Mouse (Mus musculus): Measurements from ENCODE around the gene Astl. TPM values are rescaled to one million over a fixed set of nuclear protein-coding genes. Genes with fewer than 3 reads are reported as not detected.

Astl gene
- total and polyA plus RNA-seq, 3 experiments: not detected

GRCm38 (mm10) chr2:127335767-127336496, 2.5 kb upstream of the Astl start, which contains the start of gene Dusp2:
Gene Dusp2, plus strand, starts transcription at chr2:127336159.
- Histone ChIP-seq H3K9me3 (replicated peaks; ENCODE audit: insufficient read depth, low read length) (no peaks in the 10 kb centered on the region), H3K36me3 (ENCODE audit: control insufficient read depth in 1 of 2, insufficient read depth in 2 of 2, low read length in 2 of 2) (peaks cover 0 to 12% of the 10 kb centered on the region in 2 experiments; a peak in 2 of 4 replicates), H3K27me3 (ENCODE audit: control insufficient read depth in 1 of 2, insufficient read depth in 2 of 2, low read length in 2 of 2) (no peaks in the 10 kb centered on the region), H3K27ac (ENCODE audit: control insufficient read depth, low read depth, low read length) (peak within 1 kb of the TSS; percentile 66), H3K4me1 (ENCODE audit: control insufficient read depth in 1 of 2, insufficient read depth in 2 of 2, low read length in 2 of 2) (peaks cover 0 to 20% of the 10 kb centered on the region in 2 experiments; a peak in 3 of 4 replicates), H3K79me2 (ENCODE audit: control insufficient read depth, insufficient read depth, low read length, poor library complexity) (peaks cover 12% of the 10 kb centered on the region), H3K9ac (ENCODE audit: control insufficient read depth, low read depth, low read length, poor library complexity, severe bottlenecking) (peak within 1 kb of the TSS; percentile 83), H3K4me3 (ENCODE audit: control insufficient read depth in 1 of 2, insufficient read depth in 1 of 2, low read depth in 2 of 2, low read length in 2 of 2) (peak within 1 kb of the TSS; percentile 70 to 78)
- peak; percentile 93 for DNase-seq (ENCODE audit: low read depth, low spot score)
- TF ChIP-seq POLR2AphosphoS2 (IDR thresholded peaks at IDR 0.05; ENCODE audit: low read length) (peak; percentile 84), POLR2AphosphoS5 (IDR thresholded peaks at IDR 0.05; ENCODE audit: borderline replicate concordance, low read depth, low read length) (no peak), HCFC1 (IDR thresholded peaks at IDR 0.05; ENCODE audit: low read depth, low read length) (0 out of 2 replicates have a peak, but pooled peaks have one; percentile 42), USF1 (IDR thresholded peaks at IDR 0.05; ENCODE audit: low read depth, low read length) (peak; percentile 79), UBTF (IDR thresholded peaks at IDR 0.05; ENCODE audit: borderline replicate concordance, insufficient read depth, low read depth, low read length) (peak; percentile 47; the same call in 1 of the 2 replicates), GATA1 (IDR thresholded peaks at IDR 0.05; ENCODE audit: low read depth, low read length) (no peak), TBP (IDR thresholded peaks at IDR 0.05; ENCODE audit: low read depth, low read length) (peak; percentile 84), KAT2A (conservative IDR thresholded peaks at IDR 0.05; ENCODE audit: low read depth, low read length) (no peak), CTCF (IDR thresholded peaks at IDR 0.05 in 2 of 3, conservative IDR thresholded peaks at IDR 0.05 in 1 of 3; ENCODE audit: control insufficient read depth in 1 of 3, insufficient read depth in 1 of 3, low read depth in 2 of 3, low read length in 3 of 3, poor library complexity in 1 of 3, severe bottlenecking in 1 of 3) (no peak), JUND (IDR thresholded peaks at IDR 0.05; ENCODE audit: low read depth, low read length) (no peak), MXI1 (IDR thresholded peaks at IDR 0.05; ENCODE audit: low read depth, low read length) (peak; percentile 80; the same call in 1 of the 2 replicates), GABPA (IDR thresholded peaks at IDR 0.05; ENCODE audit: low read depth, low read length) (no peak), MAX (IDR thresholded peaks at IDR 0.05; ENCODE audit: low read length) (peak; percentile 88), MAZ (IDR thresholded peaks at IDR 0.05; ENCODE audit: low read depth, low read length) (no peak; the same call in 1 of the 2 replicates), EP300 (IDR thresholded peaks at IDR 0.05; ENCODE audit: low read depth in 1 of 2, low read length in 2 of 2) (0 out of 4 replicates have a peak, but pooled peaks of 1 of the 2 experiments have one; percentile 5), CHD2 (IDR thresholded peaks at IDR 0.05; ENCODE audit: low read length) (no peak), ETS1 (IDR thresholded peaks at IDR 0.05; ENCODE audit: low read depth, low read length) (peak; percentile 7; the same call in 1 of the 2 replicates), MAFK (IDR thresholded peaks at IDR 0.05; ENCODE audit: borderline replicate concordance, low read depth, low read length) (no peak), ELF1 (IDR thresholded peaks at IDR 0.05; ENCODE audit: low read depth, low read length) (peak; percentile 61; the same call in 1 of the 2 replicates), POLR2A (IDR thresholded peaks at IDR 0.05; ENCODE audit: control insufficient read depth in 1 of 2, insufficient read depth in 1 of 2, low read depth in 1 of 2, low read length in 2 of 2, poor library complexity in 1 of 2) (peak; percentile 89 to 96), ZKSCAN1 (IDR thresholded peaks at IDR 0.05; ENCODE audit: low read depth, low read length) (no peak), ZNF384 (IDR thresholded peaks at IDR 0.05; ENCODE audit: low read depth, low read length) (no peak), SMC3 (IDR thresholded peaks at IDR 0.05; ENCODE audit: low read depth, low read length) (no peak), ZMIZ1 (IDR thresholded peaks at IDR 0.05; ENCODE audit: low read depth, low read length) (peak; percentile 96), NRF1 (IDR thresholded peaks at IDR 0.05; ENCODE audit: insufficient read depth, low read depth, low read length, poor library complexity, severe bottlenecking) (0 out of 2 replicates have a peak, but pooled peaks have one; percentile 9), MYB (IDR thresholded peaks at IDR 0.05; ENCODE audit: low read depth, low read length) (no peak), RCOR1 (IDR thresholded peaks at IDR 0.05; ENCODE audit: low read depth, low read length) (no peak), CHD1 (IDR thresholded peaks at IDR 0.05; ENCODE audit: low read depth, low read length) (no peak; the same call in 1 of the 2 replicates), TCF12 (IDR thresholded peaks at IDR 0.05; ENCODE audit: low read depth, low read length) (peak; percentile 39; the same call in 1 of the 2 replicates), RAD21 (IDR thresholded peaks at IDR 0.05; ENCODE audit: low read depth, low read length) (no peak), BHLHE40 (IDR thresholded peaks at IDR 0.05; ENCODE audit: borderline replicate concordance, low read depth, low read length) (peak; percentile 18; the same call in 1 of the 2 replicates), ZC3H11A (IDR thresholded peaks at IDR 0.05; ENCODE audit: low read depth, low read length) (no peak), TAL1 (IDR thresholded peaks at IDR 0.05; ENCODE audit: low read length) (no peak), MYC (IDR thresholded peaks at IDR 0.05; ENCODE audit: low read depth, low read length) (peak; percentile 41; the same call in 1 of the 2 replicates), SIN3A (IDR thresholded peaks at IDR 0.05; ENCODE audit: low read length) (peak; percentile 66), USF2 (IDR thresholded peaks at IDR 0.05; ENCODE audit: borderline replicate concordance in 1 of 2, insufficient read depth in 1 of 2, low read depth in 1 of 2, low read length in 2 of 2) (no peak)
